Mouse (Mus musculus) cerebellum, adult 9-10 months (tissue): ENCODE results near the gene Gfra4.

Experiments used
- DNase-seq: peaks from one replicate; pipeline ENCODE4 v3.0.0; 2022

The Gfra4 gene

DNA sequence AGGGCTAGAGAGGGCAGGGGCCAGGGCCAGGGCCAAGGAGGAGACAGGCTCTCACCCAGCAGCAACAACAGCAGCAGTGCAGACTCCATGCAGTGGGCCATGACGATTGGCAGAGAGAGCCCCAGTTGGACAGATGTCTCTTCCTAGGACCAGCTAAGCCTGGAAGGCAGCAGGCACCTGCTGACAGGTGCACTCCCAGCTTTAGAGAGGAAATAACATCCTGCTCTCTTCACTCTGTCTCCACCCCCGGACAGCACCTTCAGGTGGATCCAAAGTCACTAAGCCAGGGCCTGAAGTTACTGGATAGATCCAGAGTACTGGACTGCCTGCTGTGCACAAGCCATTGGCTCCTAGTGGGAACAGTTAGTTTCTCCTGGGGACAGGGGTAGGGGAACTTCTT lies at the start of gene Gfra4:
Gfra4 (minus strand) TSS at position 101 of the 400 bp plus-strand sequence.
- no peak for DNase-seq

DNA sequence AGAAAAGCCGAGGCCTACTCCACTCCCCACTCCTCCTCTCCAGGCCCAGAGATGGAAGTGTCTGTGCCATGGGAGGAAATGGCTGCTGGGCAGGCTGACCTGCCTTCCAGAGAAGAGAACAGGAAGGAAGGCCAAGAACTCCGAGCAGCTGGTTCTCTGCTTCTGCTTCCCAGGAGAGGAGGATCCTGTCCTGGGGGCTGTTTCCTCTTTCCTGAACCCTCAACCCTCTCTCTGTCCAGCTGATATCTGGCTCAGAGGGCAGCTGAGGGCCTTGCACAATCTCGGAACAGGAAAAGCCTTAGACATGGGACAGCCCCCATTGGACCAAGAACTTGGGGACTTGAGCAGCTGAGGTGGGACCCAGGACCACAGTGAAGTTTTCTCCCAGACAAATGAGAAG lies 48.0 kb upstream of the Gfra4 start:
- no peak for DNase-seq

DNA sequence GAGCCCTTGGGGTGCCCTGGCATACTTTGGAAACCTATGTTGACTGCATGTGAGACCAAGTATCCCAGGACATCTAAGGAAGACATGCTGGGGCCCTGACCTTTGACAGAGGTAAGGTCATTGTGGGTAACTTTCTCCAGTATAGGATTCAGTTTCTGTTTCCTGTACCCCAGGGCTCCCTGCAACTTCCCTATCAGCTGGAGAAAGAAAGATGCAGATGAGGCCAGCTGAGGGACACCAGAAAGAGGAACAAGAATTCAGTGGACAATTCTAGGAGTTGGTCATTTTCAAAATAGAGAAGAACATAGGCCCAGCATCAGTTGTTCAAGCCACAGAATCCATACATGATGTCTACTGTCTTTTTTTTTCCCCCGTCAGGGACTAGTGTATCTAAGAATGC lies 46.7 kb upstream of the Gfra4 start:
- DNase-seq, result no peak

DNA sequence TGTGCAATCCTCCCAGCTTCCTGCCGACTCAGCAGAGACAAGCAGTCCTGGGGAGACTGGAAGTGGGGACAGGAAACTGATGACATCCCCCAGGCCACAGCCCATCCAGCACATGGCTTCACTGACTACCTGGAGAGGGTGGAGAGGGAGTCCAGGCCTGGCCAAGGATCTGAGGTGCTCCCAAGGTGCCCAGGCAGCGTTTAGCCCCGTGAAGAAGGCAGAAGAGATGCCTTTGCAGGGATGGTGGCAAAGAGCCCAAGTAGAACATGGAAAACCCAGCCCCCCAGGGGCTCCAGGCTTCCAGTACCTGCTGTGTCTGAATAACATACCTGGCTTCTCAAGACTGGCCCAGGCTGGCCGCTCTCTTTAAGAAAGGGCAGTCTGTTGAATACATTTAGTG lies 45.7 kb upstream of the Gfra4 start:
- no peak for DNase-seq

DNA sequence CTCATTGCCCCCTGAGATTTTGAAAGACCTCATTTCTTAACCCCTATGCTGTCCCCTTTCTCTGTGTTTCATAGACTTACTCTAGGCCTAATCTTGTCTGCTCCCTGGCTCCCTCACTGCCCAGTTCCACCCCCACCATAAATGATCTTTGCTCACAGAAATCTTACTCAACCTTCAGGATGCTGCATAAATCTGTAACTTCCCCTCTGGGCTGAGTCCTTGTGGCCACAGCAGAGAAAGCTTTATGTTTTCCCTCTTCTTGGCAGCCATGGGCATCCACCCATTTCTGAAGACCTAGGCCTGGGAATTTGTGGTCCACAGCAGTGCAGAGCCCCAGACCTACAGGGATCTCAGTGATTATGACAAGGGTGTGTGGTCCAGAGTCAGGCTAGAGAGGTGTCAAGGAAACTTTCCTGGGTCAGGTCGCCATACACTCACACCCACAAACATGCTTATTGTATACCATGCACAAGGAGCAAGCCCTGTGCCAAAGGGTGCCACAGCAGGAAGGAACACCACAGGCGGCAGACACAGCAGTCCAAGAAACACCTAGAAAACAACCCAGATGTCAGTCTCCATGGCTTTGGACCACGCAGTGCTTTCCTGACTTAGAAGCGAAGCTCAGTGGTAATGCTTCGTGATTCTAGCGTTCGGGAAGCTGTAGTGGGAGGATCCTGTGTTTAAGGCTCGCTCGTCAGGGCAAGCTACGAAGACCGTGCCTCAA lies 43.9 kb upstream of the Gfra4 start, which contains the start of gene Siglec1:
Siglec1 (minus strand) TSS at position 99 of the 724 bp plus-strand sequence.
- no peak for DNase-seq

DNA sequence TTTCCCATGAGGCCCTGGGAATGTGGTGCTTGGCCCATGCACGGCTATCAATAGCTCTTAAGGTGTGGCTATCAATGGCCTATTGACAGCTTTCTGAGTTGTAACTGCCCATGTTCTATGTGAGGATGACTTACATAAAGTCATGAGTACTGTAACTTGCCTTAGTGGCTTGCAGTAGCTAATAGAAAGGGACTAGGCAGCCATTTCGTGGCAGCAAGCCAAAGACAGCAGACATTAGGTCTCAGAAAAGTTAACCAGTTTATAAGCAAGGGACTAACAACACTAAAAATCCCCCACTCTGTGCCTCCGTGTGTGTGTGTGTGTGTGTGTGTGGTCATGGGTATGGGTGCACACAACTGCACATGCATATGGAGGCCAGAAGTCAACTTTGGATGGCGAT lies 41.3 kb upstream of the Gfra4 start:
- DNase-seq, result no peak

DNA sequence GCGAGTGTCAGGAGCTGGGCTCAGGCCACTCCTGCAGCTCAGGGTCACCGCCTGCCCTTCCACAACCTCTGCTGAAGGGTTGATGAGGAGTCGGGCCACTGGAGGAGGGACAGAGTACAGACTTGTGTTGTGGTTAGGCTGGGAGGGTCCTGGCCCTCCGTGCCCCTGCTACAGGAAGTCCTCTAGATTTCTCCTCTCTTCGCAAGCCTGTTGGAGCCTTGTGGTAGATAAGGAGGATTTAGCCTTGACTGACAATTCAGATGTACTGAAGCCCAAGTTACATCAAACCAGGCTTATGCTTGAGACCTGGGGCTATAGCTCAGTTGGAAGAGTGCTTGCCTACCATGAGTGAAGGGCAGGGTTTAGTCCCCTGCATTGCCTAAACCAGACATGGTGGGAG lies 37.6 kb upstream of the Gfra4 start:
- DNase-seq, result no peak

DNA sequence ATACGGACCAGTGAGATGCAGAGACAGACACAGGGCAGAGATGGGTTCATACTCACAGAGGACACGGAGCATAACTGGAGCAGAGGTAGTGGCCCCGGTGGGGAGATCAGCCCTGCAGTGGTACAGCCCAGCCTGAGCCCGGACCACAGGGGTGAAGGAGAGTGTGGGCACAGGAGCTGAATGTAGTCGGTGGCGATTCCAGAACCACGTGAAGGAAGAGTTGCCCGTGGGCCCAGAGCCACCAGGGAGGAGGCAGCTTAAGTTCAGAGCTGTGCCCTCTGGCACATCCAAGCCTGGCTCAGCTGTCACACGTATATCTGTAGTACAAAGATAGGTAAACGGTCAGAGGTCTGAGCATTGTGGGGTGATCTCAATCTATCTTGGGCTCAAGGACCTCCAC lies 29.6 kb upstream of the Gfra4 start:
- DNase-seq, result no peak

DNA sequence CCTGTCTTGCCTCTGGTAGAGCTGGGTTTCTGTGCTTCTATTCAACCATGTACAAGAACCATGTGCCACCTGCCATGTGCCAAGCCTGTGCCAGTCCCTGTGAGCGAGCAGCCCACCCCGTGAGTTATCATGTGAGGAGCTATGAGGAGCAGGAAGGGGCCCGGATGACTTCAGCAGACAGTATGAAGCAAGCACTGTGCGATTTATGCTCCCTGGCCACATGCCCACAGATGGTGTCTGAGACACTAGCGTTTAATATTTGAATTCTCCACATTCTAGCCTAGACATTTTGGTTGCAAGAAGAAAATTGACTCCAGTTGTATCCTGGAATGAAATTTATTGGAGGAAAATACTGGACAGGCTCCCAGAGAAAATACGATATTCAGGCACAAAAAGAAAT lies 24.6 kb upstream of the Gfra4 start:
- DNase-seq, result no peak

DNA sequence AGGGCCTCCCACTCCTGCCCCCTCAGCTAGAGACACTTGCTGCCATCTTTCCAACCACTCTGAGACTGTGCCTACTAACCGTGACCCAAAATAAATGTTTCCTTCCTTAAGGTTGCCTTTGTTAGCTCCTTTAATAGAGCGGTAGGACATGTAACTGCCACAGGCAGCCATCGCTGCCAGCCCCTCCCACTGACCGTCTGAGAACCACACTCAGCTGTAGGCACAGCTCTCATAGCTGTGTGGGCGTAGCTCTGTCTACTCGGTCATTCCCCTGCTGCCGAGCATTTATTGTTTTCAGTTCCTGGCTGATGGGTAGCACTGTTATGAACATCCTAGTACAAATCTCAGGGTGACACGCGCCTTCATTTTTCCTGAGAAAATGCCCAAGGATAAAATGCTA lies 23.5 kb upstream of the Gfra4 start:
- no peak for DNase-seq

DNA sequence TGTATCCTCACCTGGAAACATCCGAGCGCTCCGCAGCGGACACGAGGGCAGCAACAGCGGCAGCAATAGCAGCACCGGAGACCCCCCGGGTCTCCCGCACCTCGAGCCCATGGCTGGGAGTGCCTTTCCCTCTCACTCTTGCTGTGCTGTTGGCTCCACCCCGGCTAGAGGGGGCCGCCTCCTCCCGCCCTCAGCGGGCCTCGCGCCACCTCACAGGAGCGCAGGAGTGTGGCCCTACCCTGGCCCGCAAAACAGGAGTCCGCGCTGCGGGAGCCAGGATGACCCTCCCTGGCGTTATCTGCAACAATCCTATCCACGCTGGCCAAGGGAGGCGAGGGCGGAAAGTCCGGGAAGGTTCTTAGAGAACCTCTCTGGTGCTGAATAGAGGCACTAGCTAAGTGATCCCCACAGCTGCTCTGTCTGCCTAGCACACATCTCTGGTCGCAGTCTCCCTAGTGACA lies 20.5 kb upstream of the Gfra4 start, which contains the start of gene Adam33:
Adam33 (minus strand) TSS at position 411 of the 461 bp plus-strand sequence.
- DNase-seq, result no peak

DNA sequence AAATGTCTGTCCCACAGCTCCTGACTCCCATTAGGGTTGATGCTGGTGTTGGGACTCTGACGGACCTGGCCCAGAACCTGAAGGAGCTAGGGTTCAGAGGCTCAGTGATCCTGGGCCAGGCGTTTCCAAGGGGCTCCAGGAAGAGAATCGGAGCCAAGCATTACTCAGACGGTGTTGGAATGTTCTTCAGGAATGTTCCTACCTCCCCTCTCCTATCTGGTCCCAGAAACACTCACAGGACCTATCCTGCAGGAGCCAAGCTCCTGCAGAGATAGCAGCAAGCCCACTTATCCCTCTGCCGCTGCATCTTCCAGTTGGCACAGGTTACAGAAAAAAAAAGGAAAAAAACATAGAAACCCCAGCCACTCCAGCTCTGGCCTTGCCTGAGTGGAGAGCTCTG lies 18.7 kb upstream of the Gfra4 start:
- DNase-seq, result no peak

DNA sequence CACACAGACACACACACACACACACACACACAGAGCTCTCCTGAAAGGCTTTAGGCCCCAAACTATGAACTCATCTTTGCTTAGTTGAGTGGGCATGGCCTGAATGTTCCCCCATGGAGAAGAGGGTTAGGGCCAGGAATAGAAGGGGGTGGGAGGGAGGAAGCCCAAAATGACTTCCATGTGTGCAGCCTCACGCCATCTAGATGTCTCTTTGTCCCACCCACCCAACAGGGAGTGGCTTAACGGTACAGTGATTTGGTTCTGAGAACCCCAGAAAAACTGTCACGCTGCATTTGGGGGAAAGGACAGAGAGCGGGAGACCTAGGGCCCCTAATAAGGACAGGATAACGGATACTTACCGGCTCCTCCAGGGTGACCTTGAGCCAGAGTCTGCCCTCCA lies 17.9 kb upstream of the Gfra4 start:
- DNase-seq, result no peak

DNA sequence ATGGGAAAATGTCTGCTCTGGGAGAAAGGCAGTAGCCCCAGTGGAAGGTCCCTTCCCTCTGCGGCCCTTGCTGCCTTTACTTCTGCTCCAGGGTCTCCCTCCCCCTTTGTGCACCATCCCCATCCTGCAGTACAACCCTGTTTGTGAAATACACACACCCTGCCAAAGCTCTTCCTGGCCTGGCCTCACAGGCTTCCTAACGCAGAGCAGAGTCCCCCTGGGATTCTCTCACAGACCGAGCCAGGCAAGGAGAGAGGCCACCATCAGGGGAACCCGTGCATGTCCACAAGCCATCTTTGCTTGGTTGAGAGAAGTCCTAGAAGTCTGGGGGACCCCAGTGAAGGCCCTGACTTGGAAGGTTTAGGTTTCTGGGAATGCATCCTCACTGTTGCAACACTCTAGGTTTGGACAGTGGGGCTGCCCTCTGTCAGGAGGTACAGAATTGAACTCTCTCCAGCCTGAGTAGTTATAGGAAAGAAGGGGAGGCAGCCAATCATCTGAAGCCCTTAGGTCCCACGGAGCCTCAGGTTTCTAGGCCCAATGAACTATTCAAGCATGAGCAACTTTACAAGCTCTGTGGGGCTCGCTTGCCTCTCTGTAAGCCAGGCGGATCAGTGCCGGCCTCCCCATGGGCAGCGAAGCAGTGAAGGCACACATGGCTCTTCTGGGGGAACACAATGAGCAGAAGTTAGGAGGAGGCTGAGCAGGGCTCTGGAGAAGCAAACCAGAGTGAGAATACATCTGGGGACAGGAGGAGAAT lies 17.1 kb upstream of the Gfra4 start:
- no peak for DNase-seq

DNA sequence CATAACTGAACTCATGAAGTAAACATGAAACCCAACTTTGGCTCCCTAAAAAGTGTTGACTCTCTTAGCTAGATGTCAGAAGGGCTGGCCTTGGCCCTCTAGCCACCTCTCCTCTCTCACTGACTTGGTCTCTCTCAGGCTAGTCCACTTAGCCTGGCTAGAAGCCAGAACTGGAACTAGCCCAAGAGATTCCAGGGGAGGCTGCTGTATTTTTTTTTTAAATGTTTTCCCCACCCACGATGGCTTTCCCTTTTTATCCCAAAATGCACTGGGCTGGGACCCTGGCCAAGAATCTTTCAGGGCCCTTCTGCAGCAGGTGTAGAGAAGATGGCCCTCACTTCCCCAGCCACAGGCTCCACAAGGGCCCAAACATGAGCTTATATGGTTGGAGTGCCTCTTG lies 16.5 kb upstream of the Gfra4 start:
- no peak for DNase-seq

DNA sequence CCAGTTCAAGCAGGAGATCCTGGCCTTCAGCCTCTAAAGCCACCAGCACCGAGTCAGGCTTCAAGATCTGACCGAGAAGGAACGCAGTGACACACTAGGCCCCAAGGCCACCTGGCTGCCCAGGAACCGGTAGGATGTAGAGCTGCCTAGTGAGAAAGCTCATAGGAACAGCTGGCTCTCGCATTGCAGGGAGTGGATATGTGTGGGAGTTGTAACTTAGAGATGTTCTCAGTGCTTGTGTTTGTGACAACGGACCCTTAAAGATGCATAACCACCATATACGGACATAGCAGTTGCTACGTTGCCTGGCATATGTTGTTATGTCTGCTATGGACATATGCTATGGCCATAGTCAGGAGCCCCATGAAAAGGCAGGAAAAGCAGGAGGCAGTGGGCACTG lies 15.8 kb upstream of the Gfra4 start:
- no peak for DNase-seq

DNA sequence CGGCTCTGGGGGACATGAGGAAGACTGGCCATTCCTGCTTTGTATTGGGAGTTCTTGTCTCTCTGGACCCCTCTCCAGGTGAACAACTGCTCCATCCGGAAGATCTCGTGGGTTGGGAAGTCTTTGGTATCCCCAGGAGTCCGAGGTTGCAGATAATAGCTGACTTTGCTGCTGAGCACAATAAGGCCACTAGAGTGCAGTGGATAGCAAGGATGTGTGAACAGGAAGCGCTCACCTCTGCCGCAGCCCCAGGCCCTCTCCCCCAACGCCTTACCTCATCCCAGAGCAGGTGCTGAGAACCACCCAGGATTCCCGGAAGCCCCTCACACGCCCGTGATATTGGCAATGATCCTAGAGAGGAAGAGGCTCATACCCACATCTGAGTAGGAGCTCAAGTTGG lies 13.3 kb upstream of the Gfra4 start:
- DNase-seq, result no peak

DNA sequence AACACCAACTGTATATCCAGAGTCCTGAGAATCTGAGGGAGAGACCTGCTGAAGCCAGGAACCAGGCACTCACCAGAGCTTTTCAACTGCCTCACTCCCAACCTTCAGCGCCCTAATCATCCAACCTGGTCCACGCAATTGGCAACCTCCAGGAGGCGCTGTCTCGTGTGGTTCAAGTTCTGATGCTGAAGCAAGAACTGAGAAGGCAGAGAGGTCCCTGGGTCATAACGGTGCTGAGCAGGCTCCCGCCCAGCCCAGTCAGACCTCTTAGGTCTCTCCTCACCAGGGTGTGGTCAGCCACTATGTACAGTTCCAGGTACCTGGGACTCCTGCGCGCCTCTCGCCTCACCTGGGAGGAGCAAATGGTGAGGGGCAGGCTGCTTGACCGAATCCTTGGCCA lies 12.7 kb upstream of the Gfra4 start:
- no peak for DNase-seq

DNA sequence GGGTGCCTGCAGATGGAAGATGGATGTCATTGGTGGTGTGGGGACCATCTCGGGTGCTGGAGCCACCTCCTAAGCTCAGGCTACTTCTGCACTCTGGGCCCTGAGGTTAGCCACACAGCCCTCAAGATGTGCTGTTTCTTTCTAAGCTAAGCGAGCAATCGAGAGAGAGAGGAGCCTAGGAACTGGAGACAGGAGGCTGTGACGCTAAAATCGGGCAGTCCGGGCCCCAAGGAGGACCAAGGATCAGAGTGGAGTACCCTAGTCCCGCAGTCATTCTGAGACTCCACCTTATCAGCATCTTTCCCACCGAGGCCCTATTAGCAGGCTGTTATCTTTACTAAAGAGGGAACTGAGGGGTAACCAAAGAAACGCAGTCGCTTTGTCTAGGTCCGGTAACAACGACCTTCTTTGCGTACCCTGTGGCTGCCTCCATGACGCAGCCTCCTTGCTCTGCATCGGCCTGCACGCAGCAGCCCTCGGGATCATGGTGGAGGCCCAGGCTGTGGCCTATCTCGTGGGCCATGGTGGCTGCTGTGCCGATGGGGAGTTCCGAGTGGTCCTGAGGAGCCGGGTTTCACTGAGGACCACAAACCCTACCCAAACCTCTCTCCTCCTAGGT lies 11.9 kb upstream of the Gfra4 start:
- DNase-seq, result no peak

DNA sequence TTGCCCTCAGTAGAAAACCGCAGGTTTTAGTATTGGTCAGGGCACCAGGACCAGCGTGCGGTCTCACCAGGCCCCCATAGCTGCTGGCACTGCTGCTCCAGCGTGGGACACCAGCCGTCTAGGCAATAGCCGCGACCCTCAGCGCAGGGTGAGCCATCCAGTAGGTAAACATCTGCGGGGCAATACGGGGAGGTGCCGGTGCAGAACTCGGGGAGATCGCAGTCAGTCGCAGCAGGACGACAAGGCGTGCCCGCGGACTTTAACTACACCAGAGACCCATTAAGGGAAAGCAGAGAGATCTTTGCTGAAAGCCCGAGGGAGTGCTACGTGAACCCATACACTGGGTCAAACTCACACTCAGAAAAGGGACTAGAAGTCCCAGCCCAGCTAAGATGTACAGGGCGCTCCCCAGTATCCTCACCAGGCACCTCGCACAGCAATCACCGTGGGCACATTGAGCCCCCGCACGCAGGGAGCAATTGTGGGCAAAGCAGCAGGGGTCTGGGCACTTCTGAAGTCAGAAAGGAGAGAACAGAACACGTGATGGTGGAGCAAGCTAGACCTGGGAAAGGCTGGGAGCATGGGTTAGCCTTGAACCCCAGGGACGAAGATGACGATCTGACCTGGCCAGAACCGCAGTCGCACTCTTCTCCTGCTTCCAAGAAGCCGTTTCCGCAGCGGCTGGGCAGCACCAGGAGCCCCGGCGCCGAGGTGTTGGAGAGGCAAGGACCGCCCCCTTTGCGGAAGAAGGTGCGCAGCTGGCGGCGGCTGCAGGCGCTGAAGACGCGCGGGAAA lies 11.2 kb upstream of the Gfra4 start:
- DNase-seq, result no peak

DNA sequence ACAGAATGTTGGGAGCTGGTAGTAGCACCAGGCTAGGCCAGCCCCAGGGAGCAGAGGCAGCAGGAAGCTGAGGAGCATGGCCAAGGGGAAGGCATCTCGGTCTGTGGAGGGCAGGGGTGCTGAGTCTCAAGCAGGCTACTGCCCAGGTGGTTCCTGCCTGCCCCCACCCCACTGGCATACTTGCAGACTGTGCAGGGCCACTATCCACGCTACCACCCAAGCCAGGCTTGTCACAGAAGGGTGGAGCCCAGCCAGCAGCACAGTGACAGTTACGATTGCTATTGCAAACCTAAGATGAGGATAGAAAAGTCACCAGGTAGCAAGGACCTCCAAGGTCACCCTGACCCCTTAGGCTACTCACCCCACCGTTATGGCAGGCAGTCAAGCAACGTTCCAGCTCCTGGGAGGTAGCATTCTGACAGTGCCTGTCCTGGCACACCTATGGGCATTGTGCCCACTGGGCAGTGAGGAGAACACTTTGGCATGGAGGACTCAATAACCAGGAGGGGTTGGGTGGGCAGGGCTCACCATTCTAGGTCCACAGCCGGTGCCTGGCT lies 10.1 kb upstream of the Gfra4 start:
- DNase-seq, result no peak

DNA sequence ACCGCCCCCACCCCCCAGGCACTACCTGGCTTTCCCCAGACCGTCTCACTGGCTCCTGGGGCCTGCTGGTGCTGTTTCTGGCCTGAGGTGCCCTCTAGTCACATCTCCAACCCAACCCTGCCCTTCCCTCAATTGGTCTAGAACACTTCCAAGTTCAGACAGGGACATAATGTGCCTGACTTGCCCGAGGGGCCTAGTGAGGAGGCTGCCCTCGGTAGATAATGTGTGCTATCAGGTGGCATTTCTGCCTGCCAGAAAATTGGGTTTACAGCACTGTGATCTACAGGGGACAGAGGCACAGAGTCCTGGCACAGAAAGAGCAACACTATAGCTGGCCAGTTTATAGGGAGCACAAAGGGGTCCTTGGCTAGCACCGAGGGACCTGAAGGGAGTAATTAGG lies 9.2 kb upstream of the Gfra4 start:
- DNase-seq, result no peak

DNA sequence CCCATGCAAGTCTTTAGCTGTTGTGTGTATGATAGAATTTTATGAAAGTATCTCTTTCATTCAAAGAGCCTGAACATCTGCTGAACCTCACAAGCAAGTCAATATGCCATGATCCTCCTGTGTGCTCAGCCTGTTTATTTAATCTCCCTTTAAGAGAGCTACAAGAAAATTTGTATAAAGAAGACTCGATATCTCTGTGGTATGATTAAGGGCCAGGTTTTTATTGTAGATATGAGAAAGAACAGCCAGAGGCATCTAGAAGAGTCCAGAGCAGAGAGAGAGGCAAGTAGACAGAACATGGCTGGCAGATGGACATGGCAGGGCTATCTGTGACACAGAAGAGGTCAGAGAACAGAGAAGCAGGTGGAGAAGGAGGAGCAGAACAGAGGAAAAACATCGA lies 3.1 kb upstream of the Gfra4 start:
- DNase-seq, result no peak
